8 mouse cellular contexts compared by ENCODE assay signal in the genomic region with DNA sequence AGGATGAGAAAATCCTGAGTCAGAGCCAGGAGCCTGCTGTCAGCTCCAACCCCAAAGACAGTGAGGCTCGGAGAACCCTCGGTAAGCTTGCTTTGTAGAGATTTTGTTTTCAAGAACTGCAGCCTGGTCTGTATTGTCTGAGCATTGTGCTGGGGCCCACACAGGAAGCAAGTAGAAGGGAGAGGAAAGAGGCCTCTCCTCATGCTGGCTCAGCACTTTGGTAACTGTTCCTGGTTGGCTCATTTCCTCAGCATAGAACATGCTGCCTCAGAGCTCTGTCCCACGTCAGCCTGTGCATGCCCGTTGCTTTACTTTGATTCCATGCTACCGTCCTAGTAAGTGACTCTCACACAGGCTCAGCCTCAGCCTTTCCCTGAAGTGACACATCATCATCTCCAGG. TPM values are rescaled to one million over a fixed set of nuclear protein-coding genes. Genes with fewer than 3 reads are reported as not detected.
DNase-seq lines count a peak whose midpoint lies in the region; ATAC-seq and TF ChIP-seq lines count a peak whose summit lies in the region.

No protein-coding gene starts in this region.

- H3K4me1 ChIP-seq in intestine, embryonic 14.5 days (replicated peaks; ENCODE audit: control insufficient read depth, insufficient read depth, low read length), result no peaks in the 10 kb centered on the region
- peaks cover 8% of the 10 kb centered on the region; the same call in 1 of the 2 replicates for H3K4me1 ChIP-seq in cerebellum, adult 2 months (ENCODE audit: control insufficient read depth, insufficient read depth, low read length)

- no peak overlapping the region for H3K4me2 ChIP-seq in intestine, embryonic 14.5 days (ENCODE audit: low read length)

- H3K27ac ChIP-seq in layer of hippocampus, adult 2 months, result peak overlapping the region; percentile 68
- H3K27ac ChIP-seq in intestine, embryonic 14.5 days (ENCODE audit: low read depth), result peak overlapping the region; percentile 44; the same call in 1 of the 2 replicates
- H3K27ac ChIP-seq in cerebellum, adult 2 months (ENCODE audit: insufficient read depth, low read length), result no peak overlapping the region

- no peak overlapping the region for H3K9ac ChIP-seq in intestine, embryonic 14.5 days (ENCODE audit: low read length)

- no peak for TF ChIP-seq POLR2A in cerebellum, adult 2 months (IDR thresholded peaks at IDR 0.05; ENCODE audit: borderline replicate concordance, insufficient read depth, low read length)

- no peaks in the 10 kb centered on the region for H3K27me3 ChIP-seq in intestine, embryonic 14.5 days (replicated peaks; ENCODE audit: control insufficient read depth, insufficient read depth, low read length)
- no peaks in the 10 kb centered on the region for H3K27me3 ChIP-seq in cerebellum, adult 2 months (ENCODE audit: control insufficient read depth, insufficient read depth, low read length)

- peak in 1 of 2 experiments; percentile 16 for DNase-seq in layer of hippocampus, adult 2 months (ENCODE audit: low spot score in 2 of 2)
- DNase-seq in layer of hippocampus, postnatal 36 days, result no peak
- no peak for DNase-seq in intestine, embryonic 14.5 days (ENCODE audit: low spot score)
- no peak for DNase-seq in cerebellum, adult 2 months
- DNase-seq in right cerebral cortex, postnatal 36 days (ENCODE audit: low spot score in 2 of 2), result no peak
- no peak for DNase-seq in frontal cortex, postnatal 10 days (ENCODE audit: low spot score in 2 of 2)

- WGBS in intestine, embryonic 14.5 days, result 65% methylated on average over 5 of the region's 5 CpGs
- 39% methylated on average over 5 of the region's 5 CpGs for whole genome bisulfite sequencing in cerebellum, adult 2 months

- H3K9me3 ChIP-seq in intestine, embryonic 14.5 days (ENCODE audit: control insufficient read depth, low read length), result no peaks in the 10 kb centered on the region

- H3K4me3 ChIP-seq in layer of hippocampus, adult 2 months, result no peak overlapping the region
- no peak overlapping the region for H3K4me3 ChIP-seq in intestine, embryonic 14.5 days (ENCODE audit: low read depth, low read length)
- H3K4me3 ChIP-seq in cerebellum, adult 2 months (replicated peaks; ENCODE audit: insufficient read depth, low read depth, low read length), result no peak overlapping the region

- peaks cover 95% of the 10 kb centered on the region for H3K36me3 ChIP-seq in intestine, embryonic 14.5 days (ENCODE audit: control insufficient read depth, insufficient read depth, low read length)

- TF ChIP-seq CTCF in layer of hippocampus, adult 2 months (conservative IDR thresholded peaks at IDR 0.05), result no peak
- TF ChIP-seq CTCF in cerebellum, adult 2 months (IDR thresholded peaks at IDR 0.05; ENCODE audit: borderline replicate concordance, insufficient read depth, low read depth, low read length), result no peak

- ATAC-seq in common myeloid progenitor, adult 5-6 weeks (replicated peaks; ENCODE audit: low read depth, poor library complexity, severe bottlenecking), result peak; percentile 52; the same call in 1 of the 2 replicates
- 0 out of 2 replicates have a peak, but pooled peaks have one; percentile 33 for ATAC-seq in intestine, embryonic 14.5 days (replicated peaks; ENCODE audit: low FRiP score, low TSS enrichment, low read depth)
- peak; percentile 55 for ATAC-seq in monocyte, adult 5-6 weeks (replicated peaks; ENCODE audit: insufficient number of reproducible peaks, low FRiP score, low TSS enrichment, poor library complexity, severe bottlenecking)

RNA-seq across cellular contexts. Expression of a gene that starts 19.9 kb away (rescaled TPM):
- 10 to 100 TPM; 50.5 to 53.1 TPM for total RNA-seq in layer of hippocampus, adult 2 months (2021)
- total RNA-seq in layer of hippocampus, postnatal 36 days (2021), result 10 to 100 TPM; 41.7 to 47.4 TPM
- 13.7 and 15.1 TPM in 2 replicates for total RNA-seq in common myeloid progenitor, adult 5-6 weeks (2017)
- polyA plus RNA-seq in intestine, embryonic 14.5 days (2014; fragmentation: Nextera tagmentation; extraction: Ambion mirVana), result 26.9 and 35.0 TPM in 2 replicates
- 31.3 to 44.8 TPM (median 35.7 TPM) in 3 replicates for total RNA-seq in monocyte, adult 5-6 weeks (2017)
- 30.0 and 33.9 TPM in 2 replicates for polyA plus RNA-seq in cerebellum, adult 2 months (2012; rRNA removed)

RNA-seq across cellular contexts. Expression of a gene that starts 30.2 kb away (rescaled TPM):
- total RNA-seq in layer of hippocampus, adult 2 months (2021), result 100 to 1,000 TPM; 113 to 120 TPM
- 100 to 1,000 TPM; 104 to 118 TPM for total RNA-seq in layer of hippocampus, postnatal 36 days (2021)
- total RNA-seq in common myeloid progenitor, adult 5-6 weeks (2017), result 43.4 and 54.3 TPM in 2 replicates
- 31.1 and 31.4 TPM in 2 replicates for polyA plus RNA-seq in intestine, embryonic 14.5 days (2014; fragmentation: Nextera tagmentation; extraction: Ambion mirVana)
- 39.1 to 101 TPM (median 67.2 TPM) in 3 replicates for total RNA-seq in monocyte, adult 5-6 weeks (2017)
- 310 and 320 TPM in 2 replicates for polyA plus RNA-seq in cerebellum, adult 2 months (2012; rRNA removed)
